Mouse (Mus musculus): ENCODE results near the gene Grifin.

Gene Grifin

GRCm38 (mm10) chr5:140589082-140589774 is 24.4 kb upstream of the Grifin start:
- no peak for DNase-seq (ENCODE audit: low spot score in 2 of 2)

GRCm38 (mm10) chr5:140583732-140584368 is 19.0 kb upstream of the Grifin start:
- DNase-seq (ENCODE audit: low spot score in 2 of 2): no peak

- no peak for DNase-seq (ENCODE audit: low spot score in 2 of 2)
These were observed 18.3 kb upstream of the Grifin start for GRCm38 (mm10) chr5:140582995-140583731.

DNA sequence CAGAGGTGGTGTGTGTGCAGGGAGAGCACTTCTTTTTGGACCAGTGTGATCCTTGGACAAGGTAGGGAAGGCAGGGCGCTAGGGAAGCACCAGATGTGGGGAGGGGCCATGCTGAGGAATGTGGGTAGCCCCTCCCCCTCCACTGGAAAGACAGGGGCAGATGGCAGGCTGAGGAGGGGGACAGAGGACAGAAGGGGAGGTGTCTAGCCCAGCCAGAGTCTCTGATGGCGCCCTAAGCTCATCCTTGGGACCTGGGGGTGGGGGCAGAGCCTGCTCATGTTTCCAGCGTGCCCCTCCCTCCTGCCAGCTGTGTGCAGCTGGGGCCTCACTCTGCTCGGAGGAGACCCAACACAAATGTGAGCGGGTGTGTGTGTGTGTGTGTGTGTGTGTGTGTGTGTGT is 16.7 kb upstream of the Grifin start:
- no peak for DNase-seq (ENCODE audit: low spot score in 2 of 2)

- DNase-seq (ENCODE audit: low spot score in 2 of 2): no peak
These were observed 14.9 kb upstream of the Grifin start for GRCm38 (mm10) chr5:140579771-140580170.

DNA sequence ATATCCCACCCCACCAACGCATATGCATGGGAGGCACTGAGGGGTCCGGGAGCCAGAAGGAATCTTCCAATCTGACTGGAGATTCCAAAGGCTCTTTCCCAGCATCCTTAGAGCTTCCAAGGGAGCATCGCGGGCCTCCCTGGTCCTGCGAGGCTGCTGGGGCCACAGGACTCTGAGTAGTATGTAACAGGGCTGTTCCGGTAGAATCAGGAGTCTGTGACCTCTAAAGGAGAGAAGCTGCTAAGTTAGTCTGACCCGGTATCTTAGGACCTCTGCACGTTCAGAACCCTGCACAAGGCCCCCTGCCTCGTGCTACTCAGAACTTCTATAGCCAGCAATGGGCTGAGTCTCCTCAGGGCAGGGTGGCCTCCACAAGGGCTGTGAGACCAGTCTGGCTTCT is 14.3 kb upstream of the Grifin start:
- no peak for DNase-seq (ENCODE audit: low spot score in 2 of 2)

GRCm38 (mm10) chr5:140575381-140575866 is 10.6 kb upstream of the Grifin start:
- no peak for DNase-seq (ENCODE audit: low spot score in 2 of 2)

- DNase-seq (ENCODE audit: low spot score in 2 of 2): no peak
These were observed 7.7 kb upstream of the Grifin start for GRCm38 (mm10) chr5:140572611-140573010.

- DNase-seq (ENCODE audit: low spot score in 2 of 2): no peak
These were observed 6.8 kb upstream of the Grifin start for GRCm38 (mm10) chr5:140571673-140572072.

DNA sequence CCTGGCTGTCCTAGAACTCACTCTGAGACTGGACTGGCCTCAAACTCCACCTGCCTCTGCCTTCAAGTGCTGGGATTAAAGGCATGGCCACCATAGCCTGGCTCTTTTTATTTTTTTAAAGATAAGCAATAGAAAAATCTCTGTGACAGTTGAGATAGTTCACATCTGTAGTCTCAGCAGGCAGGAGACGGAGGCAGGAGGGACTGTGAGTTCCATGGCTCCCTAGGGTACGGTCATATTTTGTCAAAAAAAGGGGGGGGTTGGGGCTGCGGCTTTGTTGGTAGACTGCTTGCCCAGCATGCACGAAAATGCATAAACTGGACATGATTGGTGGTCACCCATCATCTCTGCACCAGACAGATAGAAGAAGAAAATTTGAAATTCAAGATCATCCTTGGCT is 6.3 kb upstream of the Grifin start:
- no peak for DNase-seq (ENCODE audit: low spot score in 2 of 2)

GRCm38 (mm10) chr5:140570223-140570870 is 5.5 kb upstream of the Grifin start:
- no peak for DNase-seq (ENCODE audit: low spot score in 2 of 2)

DNA sequence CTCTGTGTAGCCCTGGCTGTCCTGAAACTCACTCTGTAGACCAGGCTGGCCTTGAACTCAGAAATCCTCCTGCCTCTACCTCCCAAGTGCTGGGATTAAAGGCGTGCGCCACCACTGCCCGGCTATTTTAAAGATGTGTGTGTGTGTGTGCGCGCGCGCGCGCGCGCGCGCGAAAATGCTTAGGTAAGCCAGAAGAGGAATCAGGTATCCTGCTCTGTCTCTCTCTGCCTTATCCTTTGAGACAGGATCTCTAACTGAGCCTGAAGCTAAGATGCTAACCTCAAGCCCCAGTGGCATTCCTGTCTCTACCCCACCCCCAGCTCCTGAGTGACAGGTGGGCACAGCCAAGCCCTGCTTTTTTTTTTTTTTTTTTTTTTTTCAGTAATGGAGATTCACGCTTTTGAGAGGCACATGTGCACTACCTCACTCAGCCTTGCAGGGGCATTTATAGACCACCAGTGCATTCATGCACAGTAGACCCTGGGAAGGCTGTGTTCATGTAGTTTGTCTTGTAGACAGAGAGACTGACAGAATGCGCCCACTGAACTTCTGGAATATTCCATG is 4.2 kb upstream of the Grifin start:
- DNase-seq (ENCODE audit: low spot score in 2 of 2): no peak

GRCm38 (mm10) chr5:140568321-140568970 is 3.6 kb upstream of the Grifin start:
- peak; percentile 52 to 69 for DNase-seq (ENCODE audit: low spot score in 2 of 2)

GRCm38 (mm10) chr5:140567751-140568150 is 2.9 kb upstream of the Grifin start:
- DNase-seq (ENCODE audit: low spot score in 2 of 2): no peak

DNA sequence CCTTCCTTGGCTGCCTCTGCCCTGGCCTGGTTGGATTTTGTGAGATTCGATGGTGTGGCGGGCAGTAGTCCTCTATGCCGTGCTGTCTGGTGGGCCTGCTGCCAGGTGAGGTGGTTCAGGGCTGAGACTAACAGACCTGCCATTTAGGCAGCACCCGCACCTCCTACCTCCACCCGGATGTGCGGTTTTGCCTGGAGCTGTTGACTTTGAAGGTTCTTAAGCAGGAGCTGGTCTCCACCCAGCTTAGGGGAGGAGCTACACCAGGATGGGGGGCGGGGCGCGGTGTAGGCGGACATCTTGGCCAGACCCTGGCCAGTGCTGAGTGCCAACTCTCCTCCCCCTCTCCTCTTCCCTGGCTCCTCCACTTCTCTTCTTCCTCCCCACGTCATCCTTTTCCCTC is 2.5 kb upstream of the Grifin start:
- no peak for DNase-seq (ENCODE audit: low spot score in 2 of 2)

- no peak for DNase-seq (ENCODE audit: low spot score in 2 of 2)
These were observed 1.4 kb upstream of the Grifin start for GRCm38 (mm10) chr5:140566271-140566670.

GRCm38 (mm10) chr5:140565856-140566255 is 985 bp upstream of the Grifin start:
- peak in 1 of 2 experiments; percentile 43 for DNase-seq (ENCODE audit: low spot score in 2 of 2)

DNA sequence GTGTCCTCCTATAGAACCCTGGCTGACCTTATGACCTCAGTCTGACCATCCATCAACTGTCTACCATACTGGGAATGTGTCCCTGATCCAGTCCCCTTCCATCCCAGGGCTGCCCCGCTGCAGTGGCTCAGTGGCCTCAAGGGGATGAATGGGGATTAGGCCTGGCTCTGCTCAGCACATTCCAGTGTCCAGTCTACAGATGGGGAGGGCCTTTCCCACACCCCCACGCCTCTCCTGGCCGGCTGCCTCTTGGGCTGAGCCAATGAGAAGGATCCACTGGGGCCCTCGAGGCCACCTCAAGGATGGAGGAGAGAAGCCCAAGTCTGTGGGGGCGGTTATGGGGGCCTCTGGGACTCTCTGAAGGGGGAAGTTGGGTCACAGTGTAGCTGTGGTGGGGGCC is 580 bp upstream of the Grifin start:
- no peak for DNase-seq (ENCODE audit: low spot score in 2 of 2)

GRCm38 (mm10) chr5:140562601-140563000 is 2.3 kb downstream of the Grifin start:
- no peak for DNase-seq (ENCODE audit: low spot score in 2 of 2)

DNA sequence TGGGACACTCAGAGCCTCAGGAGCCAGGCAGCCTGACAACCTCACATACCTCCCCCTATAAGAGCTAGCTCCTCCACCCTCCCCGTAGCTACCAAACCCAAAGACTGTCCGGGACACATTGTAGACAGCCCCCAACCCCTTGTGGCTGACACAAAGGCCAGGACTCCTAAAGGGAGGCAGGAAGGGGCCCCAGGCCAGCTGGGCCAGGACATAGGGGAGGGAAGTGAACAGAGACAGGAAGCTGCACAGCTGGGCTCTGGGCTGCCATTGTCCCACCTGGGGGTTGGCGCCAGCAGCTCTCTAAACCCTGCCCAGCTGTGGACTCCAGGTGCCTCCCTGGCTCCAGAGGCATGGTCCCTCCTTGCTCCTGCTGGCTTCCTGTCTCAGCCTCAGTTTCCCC is 8.0 kb downstream of the Grifin start:
- no peak for DNase-seq (ENCODE audit: low spot score in 2 of 2)

- DNase-seq (ENCODE audit: low spot score in 2 of 2): no peak
These were observed 11.2 kb downstream of the Grifin start for GRCm38 (mm10) chr5:140553719-140554118.
